Mouse (Mus musculus): Measurements from ENCODE around the gene Nnmt. TPM values are rescaled to one million over a fixed set of nuclear protein-coding genes. Genes with fewer than 3 reads are reported as not detected.

The Nnmt gene
- 6.3 and 7.3 TPM in 2 replicates for polyA plus RNA-seq (2015; fragmentation: Nextera tagmentation; extraction: Ambion mirVana)

DNA sequence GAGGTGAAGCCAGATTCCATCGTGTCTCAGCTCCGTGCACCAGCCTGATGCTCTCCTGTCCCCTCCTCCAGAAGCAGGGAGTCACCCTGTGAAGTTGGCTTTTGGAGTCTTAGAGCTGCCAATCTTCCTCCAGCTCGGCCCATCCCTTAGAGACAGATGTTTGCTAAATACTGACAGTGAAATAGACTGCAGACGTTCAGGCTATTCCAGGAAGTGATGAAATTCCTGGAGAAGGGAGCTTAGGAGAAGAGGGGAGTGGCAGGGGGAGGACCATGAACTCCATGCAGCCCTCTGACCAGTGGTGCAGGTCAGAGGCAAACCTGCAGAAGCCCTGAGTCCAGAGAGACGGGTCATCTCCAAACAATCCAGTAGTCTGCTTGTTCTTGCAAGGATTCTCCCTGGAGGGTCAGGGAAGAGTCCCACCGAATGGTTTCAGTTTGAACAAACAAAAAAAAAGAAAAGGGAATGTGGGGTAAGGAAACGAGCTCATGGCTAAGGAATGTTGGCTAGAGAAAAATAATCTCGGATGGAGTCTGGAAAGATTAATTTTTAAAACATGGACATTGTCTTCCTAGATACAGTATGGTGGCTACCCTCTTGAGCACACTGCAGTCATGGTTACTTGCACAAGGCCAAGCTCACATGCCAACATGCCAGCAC, at the start of gene Nnmt:
Gene Nnmt (minus strand): TSS at position 215 of the 660 bp plus-strand sequence.
- Histone ChIP-seq H3K4me1 (ENCODE audit: control insufficient read depth, insufficient read depth, low read length) (no peaks in the 10 kb centered on the region), H3K4me2 (ENCODE audit: low read depth, low read length) (peak within 1 kb of the TSS; percentile 19; the same call in 1 of the 2 replicates), H3K4me3 (ENCODE audit: low read length) (no peak within 1 kb of the TSS), H3K9ac (ENCODE audit: low read length) (no peak within 1 kb of the TSS), H3K9me3 (replicated peaks; ENCODE audit: control insufficient read depth, low read length) (no peaks in the 10 kb centered on the region), H3K36me3 (ENCODE audit: control insufficient read depth, insufficient read depth) (no peaks in the 10 kb centered on the region), H3K27ac (ENCODE audit: low read length) (peak within 1 kb of the TSS; percentile 46), H3K27me3 (ENCODE audit: control insufficient read depth, insufficient read depth, low read length) (no peaks in the 10 kb centered on the region)
- ATAC-seq (replicated peaks; ENCODE audit: extremely low read depth, insufficient read depth, low FRiP score) = no peak
- 32% methylated on average over 8 of the region's 8 CpGs for WGBS

DNA sequence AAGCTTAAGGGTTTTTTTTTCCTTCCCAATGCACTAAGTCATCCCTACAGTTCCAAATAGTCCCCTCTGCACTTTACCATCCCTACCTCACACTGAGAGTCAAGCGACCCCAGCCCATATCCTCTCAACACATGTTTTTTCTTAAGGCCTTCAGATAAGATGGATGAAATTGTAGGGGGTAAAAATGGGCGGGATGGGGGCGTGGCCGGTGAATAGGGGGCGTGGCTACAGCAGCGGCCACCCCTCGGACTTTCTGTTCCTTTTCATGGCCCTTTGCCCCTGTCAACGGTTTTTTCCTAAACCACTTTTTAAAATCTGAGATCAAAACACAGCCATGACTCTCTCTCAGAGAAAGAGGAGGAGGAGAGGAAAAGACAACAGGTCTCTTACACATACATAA, 49.8 kb upstream of the Nnmt start:
- H3K36me3 ChIP-seq (ENCODE audit: control insufficient read depth, insufficient read depth) = peaks cover 3% of the 10 kb centered on the region
- WGBS = 15% methylated on average over 8 of the region's 8 CpGs
- no peak overlapping the region for H3K4me3 ChIP-seq (ENCODE audit: low read length)
- no peak overlapping the region for H3K27ac ChIP-seq (ENCODE audit: low read length)
- peaks cover 3% of the 10 kb centered on the region for H3K9me3 ChIP-seq (replicated peaks; ENCODE audit: control insufficient read depth, low read length)
- no peaks in the 10 kb centered on the region for H3K27me3 ChIP-seq (ENCODE audit: control insufficient read depth, insufficient read depth, low read length)
- H3K9ac ChIP-seq (ENCODE audit: low read length) = no peak overlapping the region
- no peak for ATAC-seq (replicated peaks; ENCODE audit: extremely low read depth, insufficient read depth, low FRiP score)
- peaks cover 5% of the 10 kb centered on the region; the same call in 1 of the 2 replicates for H3K4me1 ChIP-seq (ENCODE audit: control insufficient read depth, insufficient read depth, low read length)
- H3K4me2 ChIP-seq (ENCODE audit: low read depth, low read length) = no peak overlapping the region

DNA sequence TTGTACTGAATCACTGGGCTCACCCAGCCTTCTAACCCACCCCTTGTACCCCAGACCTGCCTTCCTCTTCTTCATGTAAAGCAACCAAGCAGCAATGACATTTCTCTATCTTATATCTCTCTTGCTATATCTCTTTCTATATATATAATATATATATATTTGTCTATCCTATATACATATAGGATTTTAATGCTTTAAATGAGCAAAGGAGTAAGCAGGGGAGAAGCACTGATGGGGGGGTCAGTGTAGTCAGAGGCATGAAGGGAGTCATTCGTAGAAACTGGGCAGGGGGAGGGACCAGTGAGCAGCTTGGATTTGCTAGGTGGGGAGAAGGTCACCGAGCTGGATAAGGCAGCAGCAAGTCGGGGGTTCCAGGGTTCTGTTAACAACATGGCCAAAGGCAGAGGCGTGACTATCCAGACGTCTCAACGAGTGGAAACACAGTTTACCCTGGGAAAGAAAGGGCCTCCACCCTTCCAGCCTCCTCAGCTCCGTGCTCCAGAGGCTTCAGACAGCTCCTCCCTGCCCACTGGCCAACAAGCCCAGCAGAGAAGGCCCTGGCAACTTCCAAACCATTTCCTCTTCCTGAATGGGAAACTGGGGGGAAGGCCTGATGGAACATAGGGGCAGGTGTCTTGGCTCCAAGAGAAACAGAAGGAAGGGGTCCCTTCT, 48.6 kb upstream of the Nnmt start:
- no peak overlapping the region for H3K4me2 ChIP-seq (ENCODE audit: low read depth, low read length)
- H3K4me3 ChIP-seq (ENCODE audit: low read length) = no peak overlapping the region
- peaks cover 2% of the 10 kb centered on the region; the same call in 1 of the 2 replicates for H3K27me3 ChIP-seq (ENCODE audit: control insufficient read depth, insufficient read depth, low read length)
- no peaks in the 10 kb centered on the region for H3K9me3 ChIP-seq (replicated peaks; ENCODE audit: control insufficient read depth, low read length)
- ATAC-seq (replicated peaks; ENCODE audit: extremely low read depth, insufficient read depth, low FRiP score) = no peak
- no peak overlapping the region for H3K27ac ChIP-seq (ENCODE audit: low read length)
- H3K36me3 ChIP-seq (ENCODE audit: control insufficient read depth, insufficient read depth) = no peaks in the 10 kb centered on the region
- H3K9ac ChIP-seq (ENCODE audit: low read length) = no peak overlapping the region
- H3K4me1 ChIP-seq (ENCODE audit: control insufficient read depth, insufficient read depth, low read length) = peaks cover 17% of the 10 kb centered on the region
- WGBS = 43% methylated on average over 7 of the region's 7 CpGs

DNA sequence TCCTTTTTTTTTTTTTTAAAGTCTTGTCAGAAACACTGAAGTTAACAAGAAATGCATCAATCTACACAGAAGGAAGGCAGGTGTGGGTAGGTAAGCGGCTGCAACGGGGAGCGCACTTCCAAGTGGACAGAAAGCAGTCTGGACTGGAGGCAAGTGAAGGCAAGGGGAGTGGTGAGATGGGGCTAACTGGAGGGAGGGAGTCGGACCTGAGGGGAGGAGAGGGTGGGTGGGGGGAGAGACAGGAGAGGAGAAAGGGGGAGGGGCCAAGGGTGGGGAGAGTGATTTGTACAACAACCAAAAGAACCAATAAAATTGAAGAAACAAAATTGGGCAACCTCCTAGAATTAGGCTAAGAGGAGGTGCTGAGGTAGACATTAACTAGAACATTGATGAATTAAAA, 47.1 kb upstream of the Nnmt start:
- Histone ChIP-seq H3K9me3 (replicated peaks; ENCODE audit: control insufficient read depth, low read length) (no peaks in the 10 kb centered on the region), H3K36me3 (ENCODE audit: control insufficient read depth, insufficient read depth) (no peaks in the 10 kb centered on the region), H3K4me1 (ENCODE audit: control insufficient read depth, insufficient read depth, low read length) (peaks cover 24% of the 10 kb centered on the region), H3K27me3 (ENCODE audit: control insufficient read depth, insufficient read depth, low read length) (peaks cover 2% of the 10 kb centered on the region), H3K27ac (ENCODE audit: low read length) (no peak overlapping the region), H3K9ac (ENCODE audit: low read length) (no peak overlapping the region), H3K4me2 (ENCODE audit: low read depth, low read length) (no peak overlapping the region), H3K4me3 (ENCODE audit: low read length) (no peak overlapping the region)
- WGBS = 71% methylated on average over 4 of the region's 4 CpGs
- no peak for ATAC-seq (replicated peaks; ENCODE audit: extremely low read depth, insufficient read depth, low FRiP score)

DNA sequence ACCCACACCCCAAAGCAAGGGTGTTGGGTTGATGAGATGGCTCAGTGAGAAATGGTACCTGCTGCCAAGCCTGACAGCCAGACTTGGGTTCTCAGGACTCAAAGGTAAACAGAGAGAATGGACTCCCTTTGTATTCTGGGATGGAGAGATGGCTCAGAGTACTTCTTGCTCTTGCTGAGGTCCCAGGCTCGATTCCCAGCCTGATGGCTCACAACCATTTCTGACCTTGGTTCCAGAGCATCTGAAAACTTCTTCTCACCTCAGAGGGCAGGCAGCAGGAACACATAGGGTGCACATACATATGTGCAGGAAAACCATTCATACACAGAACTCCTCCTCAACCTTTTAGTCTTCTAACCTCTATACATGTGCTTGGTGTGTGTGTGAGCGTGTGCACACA, 45.9 kb upstream of the Nnmt start:
- Histone ChIP-seq H3K27me3 (ENCODE audit: control insufficient read depth, insufficient read depth, low read length) (peaks cover 2% of the 10 kb centered on the region), H3K4me3 (ENCODE audit: low read length) (no peak overlapping the region), H3K36me3 (ENCODE audit: control insufficient read depth, insufficient read depth) (no peaks in the 10 kb centered on the region), H3K9ac (ENCODE audit: low read length) (no peak overlapping the region), H3K4me1 (ENCODE audit: control insufficient read depth, insufficient read depth, low read length) (peaks cover 24% of the 10 kb centered on the region), H3K27ac (ENCODE audit: low read length) (no peak overlapping the region), H3K4me2 (ENCODE audit: low read depth, low read length) (no peak overlapping the region), H3K9me3 (replicated peaks; ENCODE audit: control insufficient read depth, low read length) (no peaks in the 10 kb centered on the region)
- 83% methylated on average over 2 of the region's 2 CpGs for WGBS
- no peak for ATAC-seq (replicated peaks; ENCODE audit: extremely low read depth, insufficient read depth, low FRiP score)

DNA sequence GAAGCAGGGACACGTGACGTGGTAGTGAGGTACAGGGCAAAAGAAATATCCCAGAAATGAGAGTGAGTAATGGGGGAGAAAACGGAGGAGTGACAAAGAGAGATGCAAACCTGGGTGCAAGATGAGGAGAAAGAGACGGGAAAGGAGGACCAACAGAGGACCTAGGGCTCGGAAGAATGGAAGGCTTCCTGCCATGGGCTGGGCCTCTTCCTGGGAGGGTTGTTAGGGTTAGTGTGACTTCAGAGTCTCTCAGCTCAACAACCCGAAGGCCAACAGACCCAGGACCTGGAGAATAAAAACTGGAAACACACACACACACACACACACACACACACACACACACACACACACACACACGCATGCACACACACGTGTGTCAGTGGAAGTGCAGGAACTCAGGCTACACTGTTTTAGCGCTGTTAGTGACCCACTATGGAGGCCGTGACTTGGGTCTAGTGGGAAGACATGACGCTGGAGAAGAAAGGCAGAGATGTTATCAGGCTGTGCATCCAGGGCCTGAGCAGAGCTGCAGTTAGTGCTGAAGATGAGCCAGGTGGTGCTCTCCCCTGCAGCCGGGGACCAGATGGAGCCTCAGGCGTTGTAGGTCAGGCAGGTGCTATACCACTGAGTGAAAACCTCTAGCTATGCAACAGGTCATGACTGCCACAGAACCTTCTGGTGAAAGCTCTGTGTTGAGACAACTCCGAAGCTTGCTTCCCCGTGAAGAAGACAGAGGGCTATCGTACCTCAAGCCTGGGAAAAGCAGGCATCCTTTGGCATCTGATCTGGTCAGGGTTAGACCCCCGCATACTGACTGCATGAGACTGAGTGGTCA, 45.1 kb upstream of the Nnmt start:
- Histone ChIP-seq H3K4me1 (ENCODE audit: control insufficient read depth, insufficient read depth, low read length) (peaks cover 24% of the 10 kb centered on the region), H3K9me3 (replicated peaks; ENCODE audit: control insufficient read depth, low read length) (no peaks in the 10 kb centered on the region), H3K27me3 (ENCODE audit: control insufficient read depth, insufficient read depth, low read length) (peaks cover 2% of the 10 kb centered on the region), H3K27ac (ENCODE audit: low read length) (no peak overlapping the region), H3K4me3 (ENCODE audit: low read length) (no peak overlapping the region), H3K36me3 (ENCODE audit: control insufficient read depth, insufficient read depth) (no peaks in the 10 kb centered on the region), H3K4me2 (ENCODE audit: low read depth, low read length) (peak overlapping the region; percentile 71), H3K9ac (ENCODE audit: low read length) (no peak overlapping the region)
- WGBS = 58% methylated on average over 16 of the region's 17 CpGs
- ATAC-seq (replicated peaks; ENCODE audit: extremely low read depth, insufficient read depth, low FRiP score) = no peak

DNA sequence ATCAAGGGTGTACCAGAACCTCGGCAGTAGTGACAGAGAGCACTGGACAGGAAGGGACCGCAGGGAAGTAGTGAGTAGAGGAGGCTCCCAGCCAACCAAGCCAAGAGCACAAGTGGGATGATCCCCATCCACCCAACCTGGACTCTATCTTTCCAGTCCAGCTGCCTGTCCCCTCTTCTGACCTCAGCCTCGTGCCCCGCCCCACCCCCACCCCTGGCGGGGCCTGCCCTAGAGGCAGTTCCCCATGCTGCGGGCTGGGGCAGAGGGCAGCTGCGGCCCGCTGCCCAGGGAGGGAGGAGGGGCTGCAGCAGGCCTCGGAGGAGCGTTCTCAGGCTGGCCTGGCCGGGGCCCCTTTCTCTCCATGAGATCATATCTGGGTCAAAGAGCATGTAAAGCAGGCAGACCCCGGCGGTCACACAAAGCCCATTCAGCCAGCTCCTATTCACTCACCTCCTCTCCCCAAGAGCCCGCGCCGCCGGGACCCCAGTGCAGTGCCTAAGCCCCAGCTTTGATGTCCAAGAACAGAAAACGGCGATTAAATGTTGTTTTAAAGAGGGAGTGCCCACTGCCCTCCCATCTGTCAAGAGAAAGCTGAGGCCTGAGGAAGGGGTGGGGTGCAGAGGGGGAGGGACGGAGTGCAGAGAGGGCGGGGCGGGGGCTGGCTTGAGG, 44.3 kb upstream of the Nnmt start:
- H3K4me1 ChIP-seq (ENCODE audit: control insufficient read depth, insufficient read depth, low read length) = peaks cover 24% of the 10 kb centered on the region
- H3K9ac ChIP-seq (ENCODE audit: low read length) = peak overlapping the region; percentile 74
- peak overlapping the region; percentile 30 for H3K27ac ChIP-seq (ENCODE audit: low read length)
- H3K9me3 ChIP-seq (replicated peaks; ENCODE audit: control insufficient read depth, low read length) = peaks cover 4% of the 10 kb centered on the region
- peaks cover 2% of the 10 kb centered on the region for H3K27me3 ChIP-seq (ENCODE audit: control insufficient read depth, insufficient read depth, low read length)
- ATAC-seq (replicated peaks; ENCODE audit: extremely low read depth, insufficient read depth, low FRiP score) = peak; percentile 29; the same call in 1 of the 2 replicates
- 8% methylated on average over 20 of the region's 22 CpGs for WGBS
- peak overlapping the region; percentile 71 for H3K4me2 ChIP-seq (ENCODE audit: low read depth, low read length)
- H3K36me3 ChIP-seq (ENCODE audit: control insufficient read depth, insufficient read depth) = no peaks in the 10 kb centered on the region
- H3K4me3 ChIP-seq (ENCODE audit: low read length) = peak overlapping the region; percentile 49

DNA sequence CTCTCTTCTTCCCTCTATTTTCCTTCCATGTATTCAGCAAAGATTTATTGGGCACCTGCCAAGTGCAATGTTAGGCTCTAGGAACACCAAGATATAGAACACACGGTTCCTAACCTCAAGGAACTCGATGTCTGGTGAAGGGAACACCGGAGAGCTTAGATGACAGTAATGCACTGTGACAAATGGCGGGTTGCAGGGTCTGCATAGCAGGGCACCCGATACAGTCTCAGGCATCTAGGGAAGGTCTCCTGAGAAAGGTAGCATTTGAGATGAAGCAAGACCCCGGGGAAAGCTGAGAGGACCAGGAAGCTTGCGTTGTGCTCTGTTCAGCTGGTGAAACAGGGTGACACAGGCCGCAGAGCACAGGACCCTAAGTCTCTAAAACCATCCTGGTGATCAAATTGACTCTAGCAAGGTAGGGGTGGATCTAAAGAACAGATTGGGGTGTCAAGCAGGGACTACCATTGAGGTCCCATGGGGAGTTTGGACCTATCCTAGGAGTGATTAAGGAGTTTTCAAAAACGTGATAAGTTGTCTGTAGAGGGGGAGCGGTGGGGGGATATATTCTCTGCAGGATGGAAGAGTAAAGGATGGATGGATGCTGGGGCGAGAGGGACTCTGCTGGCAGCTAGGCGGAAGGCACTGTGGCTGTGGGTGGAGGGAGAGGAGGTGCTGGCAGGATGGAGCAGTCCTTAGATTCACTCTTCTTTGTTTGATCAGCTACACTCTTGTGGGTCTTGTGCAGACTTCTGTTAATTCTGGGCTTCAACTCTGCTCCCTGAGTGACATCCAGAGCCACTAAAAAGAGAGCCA, 43.5 kb upstream of the Nnmt start:
- peak overlapping the region; percentile 49 for H3K4me3 ChIP-seq (ENCODE audit: low read length)
- H3K4me1 ChIP-seq (ENCODE audit: control insufficient read depth, insufficient read depth, low read length) = peaks cover 24% of the 10 kb centered on the region
- H3K27me3 ChIP-seq (ENCODE audit: control insufficient read depth, insufficient read depth, low read length) = peaks cover 2% of the 10 kb centered on the region
- H3K27ac ChIP-seq (ENCODE audit: low read length) = no peak overlapping the region
- no peak for ATAC-seq (replicated peaks; ENCODE audit: extremely low read depth, insufficient read depth, low FRiP score)
- 60% methylated on average over 12 of the region's 12 CpGs for WGBS
- peak overlapping the region; percentile 71 for H3K4me2 ChIP-seq (ENCODE audit: low read depth, low read length)
- peaks cover 6% of the 10 kb centered on the region for H3K9me3 ChIP-seq (replicated peaks; ENCODE audit: control insufficient read depth, low read length)
- no peaks in the 10 kb centered on the region for H3K36me3 ChIP-seq (ENCODE audit: control insufficient read depth, insufficient read depth)
- H3K9ac ChIP-seq (ENCODE audit: low read length) = peak overlapping the region; percentile 74
